Mouse (Mus musculus) retina, postnatal 1 day (tissue): ENCODE measurements around the gene Rapgefl1.
"Not testable (repeated sequence)": the region's sequence is repeated elsewhere in the genome, so short reads cannot be mapped to it uniquely, and the experiment has no call there.

Experiments used
- DNase-seq: peaks from one replicate; pipeline ENCODE4 v3.0.0-alpha.2; 2012

Gene Rapgefl1

GRCm38 (mm10) chr11:98816706-98817239, 19.8 kb upstream of the Rapgefl1 start:
- DNase-seq: no peak

GRCm38 (mm10) chr11:98820968-98821367, 15.6 kb upstream of the Rapgefl1 start:
- DNase-seq: no peak

GRCm38 (mm10) chr11:98826071-98826470, 10.5 kb upstream of the Rapgefl1 start:
- not testable (repeated sequence) for DNase-seq

GRCm38 (mm10) chr11:98827877-98828276, 8.7 kb upstream of the Rapgefl1 start:
- DNase-seq: no peak

GRCm38 (mm10) chr11:98829091-98829775, 7.4 kb upstream of the Rapgefl1 start:
- DNase-seq: peak; percentile 63

- no peak for DNase-seq
Observed at GRCm38 (mm10) chr11:98829875-98830274, 6.7 kb upstream of the Rapgefl1 start.

GRCm38 (mm10) chr11:98835296-98835695, 1.3 kb upstream of the Rapgefl1 start:
- DNase-seq: no peak

- DNase-seq: no peak
Observed at GRCm38 (mm10) chr11:98835725-98836124, 860 bp upstream of the Rapgefl1 start.

GRCm38 (mm10) chr11:98836128-98836527, 457 bp upstream of the Rapgefl1 start:
- DNase-seq: no peak

- DNase-seq: no peak
Observed at GRCm38 (mm10) chr11:98837231-98837704, 683 bp downstream of the Rapgefl1 start.

GRCm38 (mm10) chr11:98837917-98838316, 1.3 kb downstream of the Rapgefl1 start:
- no peak for DNase-seq

GRCm38 (mm10) chr11:98838512-98838911, 1.9 kb downstream of the Rapgefl1 start:
- DNase-seq: no peak

- DNase-seq: no peak
Observed at GRCm38 (mm10) chr11:98839402-98839801, 2.8 kb downstream of the Rapgefl1 start.

- DNase-seq: no peak
Observed at GRCm38 (mm10) chr11:98839897-98840296, 3.3 kb downstream of the Rapgefl1 start.

- peak; percentile 27 for DNase-seq
Observed at GRCm38 (mm10) chr11:98846016-98846415, 9.4 kb downstream of the Rapgefl1 start.

- DNase-seq: no peak
Observed at GRCm38 (mm10) chr11:98846865-98847604, 10.4 kb downstream of the Rapgefl1 start.

GRCm38 (mm10) chr11:98849196-98849894, 12.8 kb downstream of the Rapgefl1 start:
- DNase-seq: peak; percentile 54

- DNase-seq: peak; percentile 88
Observed at GRCm38 (mm10) chr11:98850100-98851093, 13.8 kb downstream of the Rapgefl1 start.

GRCm38 (mm10) chr11:98854116-98854515, 17.5 kb downstream of the Rapgefl1 start:
- no peak for DNase-seq

- no peak for DNase-seq
Observed at GRCm38 (mm10) chr11:98854659-98855058, 18.1 kb downstream of the Rapgefl1 start.

- DNase-seq: peak; percentile 92
Observed at GRCm38 (mm10) chr11:98858759-98859731, 22.5 kb downstream of the Rapgefl1 start.
